Mouse (Mus musculus): ENCODE data around the gene Olfr1012.

Olfr1012 gene

DNA sequence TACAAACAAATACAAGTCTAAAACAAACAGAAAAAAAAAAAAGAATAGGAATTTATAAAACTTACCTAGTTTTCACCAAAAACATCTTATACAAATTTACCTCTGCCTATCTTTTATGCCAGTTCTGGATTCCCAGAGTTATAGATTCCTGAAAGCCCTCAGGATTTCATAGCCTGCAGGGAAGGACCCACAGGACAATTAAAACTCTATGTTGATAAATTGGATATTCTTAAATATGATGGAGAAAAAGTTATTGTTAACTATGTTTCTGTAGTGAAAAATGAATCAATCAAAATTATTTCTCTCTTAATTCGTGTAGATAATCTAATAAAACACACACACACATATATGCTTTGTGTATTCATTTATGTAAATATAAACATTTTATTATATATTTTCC is at the start of gene Olfr1012:
Olfr1012 (minus strand) TSS at position 101 of the 400 bp plus-strand sequence.
- in situ Hi-C loops (cut with MboI; ENCODE audit: low pct_unique_long_range_greater_than_20kb in 1 of 2, low sequenced_read_pairs in 2 of 2, unreplicated experiment in 1 of 2) = loop anchor here in 1 of 2 experiments (25.0 kb wide), 1 partner anchor 725 kb away; the partner anchor contains the start of gene Olfr228

DNA sequence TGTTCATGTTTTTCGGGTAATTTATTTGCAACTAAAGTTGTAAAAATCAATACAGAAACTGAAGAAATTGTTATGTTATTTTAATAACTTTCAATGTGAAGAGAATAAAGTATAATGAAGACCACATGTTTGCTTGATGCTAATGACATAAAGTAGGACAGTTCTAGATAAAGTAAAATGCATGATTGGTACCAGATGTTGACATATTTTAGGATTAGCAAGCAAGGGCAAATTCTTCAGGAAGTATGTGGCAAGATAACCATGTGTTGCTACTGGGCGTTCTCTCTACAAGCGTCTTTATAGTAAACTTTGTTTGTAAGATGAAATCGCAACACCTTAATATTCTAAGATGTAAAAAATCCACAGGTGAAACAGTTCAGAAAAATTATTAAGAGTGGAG is 41.9 kb upstream of the Olfr1012 start:
- in situ Hi-C loops (cut with MboI; ENCODE audit: low pct_unique_long_range_greater_than_20kb in 1 of 2, low sequenced_read_pairs in 2 of 2, unreplicated experiment in 1 of 2) = no loop called here

DNA sequence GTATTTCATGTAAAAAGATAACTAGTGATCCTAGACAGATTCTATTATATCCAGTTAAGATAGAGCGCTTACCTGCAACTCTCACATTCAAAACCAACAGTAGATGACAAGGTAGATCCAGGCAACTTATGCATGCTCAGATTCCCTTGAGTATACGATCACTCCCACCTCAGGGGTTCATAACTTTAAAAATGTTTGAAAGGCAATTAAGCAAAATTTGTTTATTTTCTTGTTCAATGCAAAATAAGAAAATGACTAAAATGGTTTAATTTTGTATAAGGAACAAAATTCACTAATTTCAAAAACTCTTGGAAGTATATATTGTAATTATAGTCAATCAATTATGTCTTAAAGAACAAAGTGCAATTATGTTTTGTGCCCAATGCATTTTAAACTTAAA is 39.9 kb upstream of the Olfr1012 start, which contains the start of gene Olfr1016:
Olfr1016 (minus strand) TSS at position 101 of the 400 bp plus-strand sequence.
- in situ Hi-C loops (cut with MboI; ENCODE audit: low pct_unique_long_range_greater_than_20kb in 1 of 2, low sequenced_read_pairs in 2 of 2, unreplicated experiment in 1 of 2) = no loop called here

DNA sequence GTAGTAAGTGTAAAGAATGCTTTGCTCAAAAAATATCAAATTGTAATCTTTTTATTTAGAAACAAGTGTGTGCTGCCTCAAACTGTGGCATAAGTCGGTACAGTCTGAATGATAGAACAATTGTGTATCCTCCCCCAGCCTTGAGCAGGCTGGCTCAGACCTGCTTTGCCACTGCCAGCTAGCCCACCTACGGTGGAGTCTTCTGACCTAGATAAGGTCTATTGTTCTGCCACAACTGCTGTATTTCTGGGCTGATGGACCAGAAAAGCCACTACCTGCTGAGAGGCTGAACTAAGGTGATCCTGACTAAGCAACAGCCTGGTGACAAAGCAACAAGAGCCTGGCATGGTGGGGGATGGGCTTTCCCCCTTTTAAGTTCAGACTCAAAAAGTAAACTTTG is 29.8 kb upstream of the Olfr1012 start:
- in situ Hi-C loops (cut with MboI; ENCODE audit: low pct_unique_long_range_greater_than_20kb in 1 of 2, low sequenced_read_pairs in 2 of 2, unreplicated experiment in 1 of 2) = no loop called here

DNA sequence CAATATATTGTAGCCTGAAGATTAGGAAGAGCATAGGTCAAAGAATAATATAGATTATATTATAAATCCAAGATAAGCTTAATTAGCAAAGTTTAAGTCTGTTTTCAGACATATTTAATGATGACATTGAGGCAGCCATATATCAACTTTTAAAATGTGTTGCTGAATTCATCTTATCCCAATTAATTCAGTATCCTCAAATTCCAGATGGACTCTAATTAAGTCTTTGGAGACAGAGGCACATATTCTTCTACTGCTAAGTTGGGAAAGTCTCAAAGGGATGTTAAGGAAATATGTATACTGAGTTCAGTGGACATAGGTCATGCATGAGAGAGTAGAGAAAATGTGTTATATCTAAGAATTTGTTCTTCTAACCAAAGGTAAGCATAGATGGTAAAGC is 19.2 kb upstream of the Olfr1012 start, which contains the start of gene Olfr1015:
Olfr1015 (plus strand) TSS at position 301 of the 400 bp plus-strand sequence.
- in situ Hi-C loops (cut with MboI; ENCODE audit: low pct_unique_long_range_greater_than_20kb in 1 of 2, low sequenced_read_pairs in 2 of 2, unreplicated experiment in 1 of 2) = no loop called here

DNA sequence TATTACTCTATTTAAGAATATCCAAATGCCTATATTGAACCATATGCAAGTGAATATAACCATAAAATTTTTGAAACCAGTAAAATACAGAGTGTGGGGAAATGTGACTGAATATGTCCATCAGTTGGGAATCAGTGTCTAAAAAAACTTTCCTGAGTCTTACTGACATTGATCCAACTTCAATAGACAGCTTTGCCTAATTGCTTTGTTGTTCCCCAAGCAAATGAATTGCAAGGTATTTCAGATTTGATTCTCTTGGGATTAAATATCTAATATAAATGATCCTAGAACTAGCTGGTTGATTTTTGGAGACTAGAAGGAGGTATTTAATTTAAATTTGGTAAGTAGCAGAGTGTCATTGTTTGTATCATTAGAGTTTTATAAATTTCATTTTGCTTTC is 9.8 kb upstream of the Olfr1012 start, which contains the start of gene Olfr1014:
Olfr1014 (plus strand) TSS at position 301 of the 400 bp plus-strand sequence.
- in situ Hi-C loops (cut with MboI; ENCODE audit: low pct_unique_long_range_greater_than_20kb in 1 of 2, low sequenced_read_pairs in 2 of 2, unreplicated experiment in 1 of 2) = loop anchor here in 1 of 2 experiments (25.0 kb wide), 1 partner anchor 715 kb away; the partner anchor contains the start of gene Olfr228

DNA sequence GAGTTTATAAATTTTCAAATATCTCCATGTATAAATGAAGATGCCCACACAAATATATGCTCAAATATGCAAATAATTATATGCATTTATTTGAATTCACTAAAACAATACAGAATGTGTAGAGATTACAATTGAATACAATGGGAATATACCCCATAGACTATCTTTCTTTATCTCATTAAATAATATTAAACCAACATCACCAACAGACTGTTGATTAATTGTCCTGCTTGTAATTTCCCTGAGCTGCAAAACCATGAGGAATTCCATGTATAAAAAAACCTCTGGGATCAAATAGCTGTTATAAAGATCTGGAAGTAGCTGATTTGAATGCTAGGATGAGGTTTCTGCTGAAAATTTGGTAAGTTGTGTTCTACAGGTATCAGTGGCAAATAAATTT is 4.2 kb upstream of the Olfr1012 start, which contains the start of gene Olfr1013:
Olfr1013 (plus strand) TSS at position 301 of the 400 bp plus-strand sequence.
- in situ Hi-C loops (cut with MboI; ENCODE audit: low pct_unique_long_range_greater_than_20kb in 1 of 2, low sequenced_read_pairs in 2 of 2, unreplicated experiment in 1 of 2) = loop anchor here in 1 of 2 experiments (25.0 kb wide), 1 partner anchor 721 kb away; the partner anchor contains the start of gene Olfr228

DNA sequence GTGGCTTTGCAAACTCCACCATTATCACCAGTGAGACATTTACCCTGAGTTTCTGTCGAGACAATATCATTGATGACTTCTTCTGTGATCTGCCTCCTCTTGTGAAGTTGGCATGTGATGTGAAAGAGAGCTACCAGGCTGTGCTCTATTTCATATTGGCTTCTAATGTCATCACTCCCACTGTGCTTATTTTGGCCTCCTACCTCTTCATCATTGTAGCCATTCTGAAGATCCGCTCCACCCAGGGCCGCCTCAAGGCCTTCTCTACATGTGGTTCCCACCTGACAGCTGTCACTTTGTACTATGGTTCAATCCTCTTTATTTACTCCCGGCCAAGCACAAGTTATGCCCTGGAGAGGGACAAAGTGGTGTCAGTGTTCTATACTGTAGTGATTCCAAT is 8.7 kb downstream of the Olfr1012 start:
- in situ Hi-C loops (cut with MboI; ENCODE audit: low pct_unique_long_range_greater_than_20kb in 1 of 2, low sequenced_read_pairs in 2 of 2, unreplicated experiment in 1 of 2) = loop anchor here in 1 of 2 experiments (25.0 kb wide), 1 partner anchor 733 kb away; the partner anchor contains the start of gene Olfr228

DNA sequence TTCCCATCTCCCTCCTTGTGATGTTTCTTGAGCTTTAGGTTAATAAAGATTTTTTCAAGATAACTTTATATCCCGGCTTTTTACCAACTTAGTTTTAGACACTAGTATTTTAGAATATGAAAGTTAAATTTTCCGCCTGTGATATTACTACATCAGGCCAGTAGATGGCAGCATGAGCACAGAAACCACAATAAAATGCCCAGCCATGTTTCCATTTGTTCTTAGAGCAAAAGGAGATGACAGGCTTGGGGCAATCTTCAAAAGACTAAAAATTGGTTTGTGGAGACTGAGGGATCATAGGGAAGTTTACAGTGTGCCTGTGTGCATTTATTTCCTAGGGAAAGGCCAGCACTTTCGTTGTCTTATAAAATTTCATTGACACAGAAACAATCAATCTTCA is 36.8 kb downstream of the Olfr1012 start:
- in situ Hi-C loops (cut with MboI; ENCODE audit: low pct_unique_long_range_greater_than_20kb in 1 of 2, low sequenced_read_pairs in 2 of 2, unreplicated experiment in 1 of 2) = no loop called here

DNA sequence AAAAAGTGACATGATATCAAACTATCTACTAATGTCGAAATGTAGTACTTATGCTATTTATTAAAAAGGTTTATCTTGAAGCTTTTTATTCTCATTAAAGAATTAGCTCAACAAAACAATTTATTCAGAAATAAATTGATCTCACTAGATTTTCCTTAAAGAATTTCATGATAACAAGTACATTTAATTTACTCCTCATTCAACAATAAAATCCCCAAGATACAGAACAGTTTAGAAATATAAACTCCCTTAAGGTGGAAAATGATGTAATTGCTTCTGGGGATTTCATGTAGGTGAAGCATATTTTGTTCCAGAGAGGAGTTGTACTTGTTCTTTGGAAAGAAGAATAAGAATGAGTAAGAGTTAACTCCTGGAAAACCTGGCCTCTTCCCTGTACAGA is 47.4 kb downstream of the Olfr1012 start, which contains the start of gene Olfr1009:
Olfr1009 (plus strand) TSS at position 301 of the 400 bp plus-strand sequence.
- in situ Hi-C loops (cut with MboI; ENCODE audit: low pct_unique_long_range_greater_than_20kb in 1 of 2, low sequenced_read_pairs in 2 of 2, unreplicated experiment in 1 of 2) = loop anchor here in 1 of 2 experiments (25.0 kb wide), 1 partner anchor 747 kb away; the partner anchor contains the start of genes Olfr1065 and Olfr1066

DNA sequence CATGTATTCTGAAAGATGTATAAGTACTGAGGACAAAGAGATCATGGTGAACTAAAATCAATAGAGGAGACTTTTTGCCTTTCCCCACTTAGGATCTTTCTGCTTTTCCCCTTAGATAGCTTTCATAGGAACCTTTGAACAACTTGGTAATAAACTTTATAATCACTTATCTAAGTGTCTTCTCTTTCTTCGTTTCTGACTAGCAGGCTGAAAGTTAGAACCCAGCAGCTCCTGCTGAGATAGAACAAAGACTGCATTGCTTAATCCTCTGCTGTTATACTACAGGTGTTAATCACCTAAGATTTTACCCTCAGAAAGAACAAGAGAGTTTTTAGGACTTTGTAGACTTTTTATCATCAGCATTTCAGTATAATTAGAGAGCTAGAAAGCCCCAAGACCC is 51.4 kb downstream of the Olfr1012 start:
- in situ Hi-C loops (cut with MboI; ENCODE audit: low pct_unique_long_range_greater_than_20kb in 1 of 2, low sequenced_read_pairs in 2 of 2, unreplicated experiment in 1 of 2) = loop anchor here in 1 of 2 experiments (25.0 kb wide), 1 partner anchor 751 kb away; the partner anchor contains the start of genes Olfr1065 and Olfr1066

DNA sequence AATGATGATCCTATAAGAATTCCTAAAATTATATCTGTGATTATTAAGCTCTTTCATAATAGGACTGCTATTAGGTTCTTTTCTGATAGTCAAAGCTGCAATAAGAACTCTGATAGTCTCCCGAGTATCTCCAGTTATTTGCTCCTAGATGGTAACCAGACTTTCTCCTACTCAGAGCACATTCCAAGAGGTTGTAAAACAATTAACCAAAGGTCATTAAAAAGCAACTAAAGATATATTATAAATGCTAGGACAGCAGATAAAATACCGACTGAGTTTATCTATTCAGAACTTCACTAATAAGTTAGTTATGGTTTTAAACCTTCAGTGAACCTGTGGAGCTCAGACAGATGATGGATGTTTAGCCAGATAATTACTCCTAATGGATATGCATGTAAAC is 51.9 kb downstream of the Olfr1012 start:
- in situ Hi-C loops (cut with MboI; ENCODE audit: low pct_unique_long_range_greater_than_20kb in 1 of 2, low sequenced_read_pairs in 2 of 2, unreplicated experiment in 1 of 2) = loop anchor here in 1 of 2 experiments (25.0 kb wide), 1 partner anchor 752 kb away; the partner anchor contains the start of genes Olfr1065 and Olfr1066

All from mouse embryonic stem cell (cell line).